ENCODE assay signal across 10 mouse cellular contexts in the genomic region with DNA sequence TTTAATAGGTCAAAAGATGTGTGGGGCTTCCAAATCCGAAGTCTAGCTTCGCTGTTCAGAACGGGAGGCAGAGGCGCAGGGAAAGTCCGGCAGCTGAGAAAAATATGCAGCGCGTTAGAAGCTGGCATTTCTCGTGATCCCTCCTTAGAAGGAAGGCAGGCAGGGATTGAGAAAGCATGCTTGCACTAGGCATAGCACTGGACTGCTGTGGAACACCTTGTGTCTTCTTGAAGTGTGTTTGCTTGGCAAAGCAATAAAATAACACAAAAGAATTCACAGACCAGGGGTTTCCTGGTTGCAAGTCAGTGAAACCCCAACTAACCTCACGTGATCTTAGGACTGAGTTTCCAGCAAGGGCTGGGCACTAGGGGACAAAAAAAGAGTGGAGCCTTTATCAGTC.
DNase-seq lines count a peak whose midpoint lies in the region; ATAC-seq and TF ChIP-seq lines count a peak whose summit lies in the region.
"Had no signal": no experiment of that assay in that cellular context is flagged by ENCODE, and none has a peak within 500 bp of the region (broad histone marks: within the 10 kb centered on the region; RNA-seq: fewer than 3 reads in every experiment).

No protein-coding gene starts in this region.

- peak overlapping the region; percentile 14; the same call in 1 of the 2 replicates for H3K4me3 ChIP-seq in heart, embryonic 12.5 days
- no peak overlapping the region for H3K4me3 ChIP-seq in lung, embryonic 14.5 days (ENCODE audit: low read depth, low read length)
- no peak overlapping the region for H3K4me3 ChIP-seq in hindbrain, embryonic 16.5 days (ENCODE audit: low read length)
- H3K4me3 ChIP-seq in small intestine, adult 2 months (ENCODE audit: low read depth, low read length), result peak overlapping the region; percentile 40

- 44% methylated on average over 9 of the region's 9 CpGs for WGBS in heart, embryonic 12.5 days
- 14% methylated on average over 9 of the region's 9 CpGs for WGBS in lung, embryonic 14.5 days
- WGBS in hindbrain, embryonic 16.5 days, result 61% methylated on average over 9 of the region's 9 CpGs
- 29% methylated on average over 9 of the region's 9 CpGs for WGBS in small intestine, adult 2 months

- H3K9ac ChIP-seq in heart, embryonic 12.5 days, result no peak overlapping the region
- H3K9ac ChIP-seq in lung, embryonic 14.5 days, result no peak overlapping the region
- H3K9ac ChIP-seq in hindbrain, embryonic 16.5 days (ENCODE audit: low read depth, low read length), result no peak overlapping the region; the same call in 1 of the 2 replicates

- no peak for DNase-seq in heart, postnatal 4 days
- DNase-seq in lung, embryonic 14.5 days, result peak; percentile 48
- DNase-seq in lung, postnatal 4 days, result no peak
- DNase-seq in thymus, postnatal 14 days, result no peak
- DNase-seq in cerebellum, postnatal 10 days, result no peak

- H3K27me3 ChIP-seq in heart, embryonic 12.5 days (replicated peaks), result no peaks in the 10 kb centered on the region
- H3K27me3 ChIP-seq in lung, embryonic 14.5 days (ENCODE audit: insufficient read depth, low read length), result no peaks in the 10 kb centered on the region
- no peaks in the 10 kb centered on the region for H3K27me3 ChIP-seq in hindbrain, embryonic 16.5 days (replicated peaks; ENCODE audit: control insufficient read depth, insufficient read depth, low read length)
- no peaks in the 10 kb centered on the region for H3K27me3 ChIP-seq in small intestine, adult 2 months (ENCODE audit: control insufficient read depth, insufficient read depth, low read length)
- H3K27me3 ChIP-seq: CH12.LX had no signal

- no peaks in the 10 kb centered on the region for H3K36me3 ChIP-seq in heart, embryonic 12.5 days
- no peaks in the 10 kb centered on the region for H3K36me3 ChIP-seq in lung, embryonic 14.5 days (ENCODE audit: insufficient read depth)
- no peaks in the 10 kb centered on the region for H3K36me3 ChIP-seq in hindbrain, embryonic 16.5 days (ENCODE audit: control insufficient read depth, insufficient read depth, low read length)
- H3K36me3 ChIP-seq in small intestine, adult 2 months (ENCODE audit: control insufficient read depth, insufficient read depth, low read length), result no peaks in the 10 kb centered on the region

- TF ChIP-seq CTCF in lung, embryonic 14.5 days (IDR thresholded peaks at IDR 0.05; ENCODE audit: low read depth), result no peak
- no peak for TF ChIP-seq CTCF in small intestine, adult 2 months (IDR thresholded peaks at IDR 0.05; ENCODE audit: extremely low read depth, insufficient read length, insufficient replicate concordance, low read depth, low read length)

- TF ChIP-seq POLR2A in small intestine, adult 2 months (IDR thresholded peaks at IDR 0.05; ENCODE audit: low read depth, low read length), result no peak

- peak overlapping the region; percentile 48 for H3K4me2 ChIP-seq in heart, embryonic 12.5 days
- H3K4me2 ChIP-seq in lung, embryonic 14.5 days, result peak overlapping the region; percentile 48
- peak overlapping the region; percentile 35 for H3K4me2 ChIP-seq in hindbrain, embryonic 16.5 days (ENCODE audit: low read length)

- ATAC-seq in heart, embryonic 12.5 days (ENCODE audit: insufficient number of reproducible peaks, low FRiP score), result no peak
- ATAC-seq in lung, embryonic 14.5 days (ENCODE audit: insufficient read depth), result no peak
- no peak for ATAC-seq in hindbrain, embryonic 16.5 days

- H3K4me1 ChIP-seq in heart, embryonic 12.5 days (replicated peaks), result peaks cover 8% of the 10 kb centered on the region; the same call in 1 of the 2 replicates
- peaks cover 11% of the 10 kb centered on the region for H3K4me1 ChIP-seq in lung, embryonic 14.5 days (ENCODE audit: insufficient read depth)
- H3K4me1 ChIP-seq in hindbrain, embryonic 16.5 days (ENCODE audit: control insufficient read depth, insufficient read depth, low read depth, low read length), result peaks cover 3% of the 10 kb centered on the region; the same call in 1 of the 2 replicates
- peaks cover 14% of the 10 kb centered on the region for H3K4me1 ChIP-seq in small intestine, adult 2 months (ENCODE audit: control insufficient read depth, insufficient read depth, insufficient read length, low read length)

- H3K27ac ChIP-seq in heart, embryonic 12.5 days (ENCODE audit: poor library complexity, severe bottlenecking), result no peak overlapping the region
- H3K27ac ChIP-seq in lung, embryonic 14.5 days (ENCODE audit: low read depth), result no peak overlapping the region
- no peak overlapping the region for H3K27ac ChIP-seq in hindbrain, embryonic 16.5 days (ENCODE audit: low read depth, low read length)
- peak overlapping the region; percentile 74 for H3K27ac ChIP-seq in small intestine, adult 2 months (ENCODE audit: insufficient read depth, low read depth, low read length)
- H3K27ac ChIP-seq: macrophage had no signal

- H3K9me3 ChIP-seq in heart, embryonic 12.5 days (replicated peaks), result no peaks in the 10 kb centered on the region
- no peaks in the 10 kb centered on the region for H3K9me3 ChIP-seq in lung, embryonic 14.5 days (ENCODE audit: low read depth, low read length)
- H3K9me3 ChIP-seq in hindbrain, embryonic 16.5 days (ENCODE audit: control insufficient read depth, low read length), result no peaks in the 10 kb centered on the region

Comparison
In these comparisons a context has a peak if more than half of its experiments do, and no peak if none do; other contexts are left out.
1. H3K4me3 ChIP-seq: peak in heart, embryonic 12.5 days (single experiment) and small intestine, adult 2 months (single experiment); none in lung, embryonic 14.5 days (single experiment) and hindbrain, embryonic 16.5 days (single experiment).
2. Peak in every context shown above with its lines, with median percentiles within 50 percentile points of each other: H3K4me2 ChIP-seq.